Mouse (Mus musculus): Measurements from ENCODE around the gene Syt7. TPM values are rescaled to one million over a fixed set of nuclear protein-coding genes. Genes with fewer than 3 reads are reported as not detected.

Gene Syt7
- total and polyA plus RNA-seq, 3 experiments, result not detected

DNA sequence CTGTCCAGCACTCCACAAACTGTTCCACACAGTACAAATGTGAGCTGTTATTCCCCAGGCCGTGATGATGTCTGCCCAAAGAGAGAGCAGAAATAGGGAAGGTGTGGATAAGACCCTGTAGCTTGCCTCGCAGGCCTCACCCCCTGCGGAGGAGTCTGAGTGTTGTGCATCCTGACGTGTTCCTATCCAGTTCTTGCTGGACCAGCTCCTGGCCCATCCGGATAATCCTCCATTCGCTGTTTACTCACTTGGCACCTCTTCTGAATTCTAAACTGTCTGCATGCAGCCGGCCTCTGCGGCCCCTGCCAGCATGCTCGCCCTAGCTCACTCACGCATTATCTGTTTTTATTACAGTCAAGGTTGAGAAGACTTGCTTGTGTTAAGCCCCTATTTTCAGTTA is 15.5 kb downstream of the Syt7 start:
- dilution Hi-C loops (cut with MboI; ENCODE audit: extremely low pct_ligation_motif_present, extremely low pct_unique_long_range_greater_than_20kb, low sequenced_read_pairs), result no loop called here
- no peaks in the 10 kb centered on the region for H3K79me2 ChIP-seq (replicated peaks; ENCODE audit: control insufficient read depth, extremely low read depth, insufficient read depth, poor library complexity, severe bottlenecking)
- in situ Hi-C loops (cut with MboI; ENCODE audit: low pct_ligation_motif_present, low pct_unique_long_range_greater_than_20kb, low sequenced_read_pairs), result no loop called here
- H3K9me3 ChIP-seq (replicated peaks; ENCODE audit: low read length), result peaks cover 3% of the 10 kb centered on the region
- no peak overlapping the region for H3K4me3 ChIP-seq (replicated peaks in 1 of 3; ENCODE audit: low read depth in 2 of 3, low read length in 2 of 3, poor library complexity in 1 of 3)
- H3K36me3 ChIP-seq (replicated peaks in 1 of 2; ENCODE audit: control insufficient read depth in 1 of 2, insufficient read depth in 1 of 2, low read length in 1 of 2), result no peaks in the 10 kb centered on the region
- TF ChIP-seq NRF1 (IDR thresholded peaks at IDR 0.05; ENCODE audit: low read depth, low read length) (no peak), ZC3H11A (IDR thresholded peaks at IDR 0.05; ENCODE audit: low read depth, low read length) (no peak), TCF12 (IDR thresholded peaks at IDR 0.05; ENCODE audit: low read depth, low read length) (no peak), CTCF (conservative IDR thresholded peaks at IDR 0.05 in 1 of 2, IDR thresholded peaks at IDR 0.05 in 1 of 2; ENCODE audit: low read depth in 2 of 2, low read length in 2 of 2) (no peak), JUND (conservative IDR thresholded peaks at IDR 0.05; ENCODE audit: low read depth, low read length) (no peak), POLR2A (IDR thresholded peaks at IDR 0.05; ENCODE audit: low read depth, low read length) (no peak), KAT2A (IDR thresholded peaks at IDR 0.05; ENCODE audit: insufficient replicate concordance, low read length) (no peak), GABPA (IDR thresholded peaks at IDR 0.05; ENCODE audit: insufficient replicate concordance, low read depth, low read length) (no peak), ETS1 (conservative IDR thresholded peaks at IDR 0.05; ENCODE audit: low read depth, low read length) (no peak), BHLHE40 (IDR thresholded peaks at IDR 0.05; ENCODE audit: low read depth, low read length) (no peak), UBTF (IDR thresholded peaks at IDR 0.05; ENCODE audit: low read depth, low read length) (no peak), ZNF384 (IDR thresholded peaks at IDR 0.05; ENCODE audit: low read depth, low read length) (no peak), POLR2AphosphoS2 (IDR thresholded peaks at IDR 0.05; ENCODE audit: low read depth, low read length) (no peak), SMC3 (IDR thresholded peaks at IDR 0.05; ENCODE audit: low read depth, low read length) (no peak), SIN3A (IDR thresholded peaks at IDR 0.05; ENCODE audit: low read length) (no peak), PAX5 (IDR thresholded peaks at IDR 0.05; ENCODE audit: low read length) (no peak), RCOR1 (conservative IDR thresholded peaks at IDR 0.05; ENCODE audit: low read depth, low read length) (no peak), MAZ (IDR thresholded peaks at IDR 0.05; ENCODE audit: low read depth, low read length) (no peak), CHD2 (IDR thresholded peaks at IDR 0.05; ENCODE audit: low read length) (no peak)
- H3K4me1 ChIP-seq (ENCODE audit: control insufficient read depth in 1 of 2, insufficient read depth in 2 of 2), result no peaks in the 10 kb centered on the region
- peaks cover 88% of the 10 kb centered on the region for H3K27me3 ChIP-seq (replicated peaks)
- no peak for DNase-seq (ENCODE audit: extremely low read depth)
- H3K4me2 ChIP-seq (ENCODE audit: insufficient read depth, low read depth, poor library complexity, severe bottlenecking), result no peak overlapping the region
- H3K27ac ChIP-seq (ENCODE audit: insufficient read depth, low read depth), result no peak overlapping the region
- no peak overlapping the region for H3K9ac ChIP-seq (ENCODE audit: insufficient read depth, low read depth)

DNA sequence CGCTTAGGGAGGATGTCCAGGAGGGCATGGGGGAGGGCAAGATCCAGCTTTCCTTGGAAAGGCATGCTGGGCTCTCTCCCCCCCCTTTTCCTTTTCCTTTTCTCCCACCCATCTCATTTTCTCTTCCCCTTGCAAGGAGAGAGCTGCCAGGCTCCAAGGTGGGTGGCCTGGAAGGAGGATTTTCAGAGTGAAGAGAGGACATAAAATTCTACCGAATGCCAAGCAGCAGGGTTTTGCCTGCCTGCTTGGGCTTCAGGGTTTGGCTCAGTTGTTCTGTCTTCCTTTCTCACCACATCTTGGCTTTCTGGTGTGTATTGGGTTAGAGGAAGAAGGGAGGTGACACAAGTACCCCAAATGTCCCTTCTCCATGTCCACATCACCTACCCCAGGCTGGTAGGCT is 16.0 kb downstream of the Syt7 start:
- Histone ChIP-seq H3K4me1 (ENCODE audit: control insufficient read depth in 1 of 2, insufficient read depth in 2 of 2) (no peaks in the 10 kb centered on the region), H3K9ac (ENCODE audit: insufficient read depth, low read depth) (no peak overlapping the region), H3K4me2 (ENCODE audit: insufficient read depth, low read depth, poor library complexity, severe bottlenecking) (no peak overlapping the region), H3K79me2 (replicated peaks; ENCODE audit: control insufficient read depth, extremely low read depth, insufficient read depth, poor library complexity, severe bottlenecking) (no peaks in the 10 kb centered on the region), H3K4me3 (replicated peaks in 1 of 3; ENCODE audit: low read depth in 2 of 3, low read length in 2 of 3, poor library complexity in 1 of 3) (no peak overlapping the region), H3K27me3 (replicated peaks) (peaks cover 87% of the 10 kb centered on the region), H3K27ac (ENCODE audit: insufficient read depth, low read depth) (no peak overlapping the region), H3K36me3 (replicated peaks in 1 of 2; ENCODE audit: control insufficient read depth in 1 of 2, insufficient read depth in 1 of 2, low read length in 1 of 2) (no peaks in the 10 kb centered on the region), H3K9me3 (replicated peaks; ENCODE audit: low read length) (peaks cover 3% of the 10 kb centered on the region)
- in situ Hi-C loops (cut with MboI; ENCODE audit: low pct_ligation_motif_present, low pct_unique_long_range_greater_than_20kb, low sequenced_read_pairs), result no loop called here
- no peak for DNase-seq (ENCODE audit: extremely low read depth)
- TF ChIP-seq SIN3A (IDR thresholded peaks at IDR 0.05; ENCODE audit: low read length) (no peak), CTCF (conservative IDR thresholded peaks at IDR 0.05 in 1 of 2, IDR thresholded peaks at IDR 0.05 in 1 of 2; ENCODE audit: low read depth in 2 of 2, low read length in 2 of 2) (no peak), MAX (IDR thresholded peaks at IDR 0.05; ENCODE audit: low read length) (no peak), ETS1 (conservative IDR thresholded peaks at IDR 0.05; ENCODE audit: low read depth, low read length) (no peak), MXI1 (IDR thresholded peaks at IDR 0.05; ENCODE audit: low read depth, low read length) (no peak), ELF1 (IDR thresholded peaks at IDR 0.05; ENCODE audit: low read depth, low read length) (no peak), CHD2 (IDR thresholded peaks at IDR 0.05; ENCODE audit: low read length) (no peak), IRF4 (IDR thresholded peaks at IDR 0.05; ENCODE audit: low read depth, low read length) (no peak), TCF12 (IDR thresholded peaks at IDR 0.05; ENCODE audit: low read depth, low read length) (no peak), GABPA (IDR thresholded peaks at IDR 0.05; ENCODE audit: insufficient replicate concordance, low read depth, low read length) (no peak), ZC3H11A (IDR thresholded peaks at IDR 0.05; ENCODE audit: low read depth, low read length) (no peak)
- dilution Hi-C loops (cut with MboI; ENCODE audit: extremely low pct_ligation_motif_present, extremely low pct_unique_long_range_greater_than_20kb, low sequenced_read_pairs), result no loop called here

All from CH12.LX (cell line).